Mouse (Mus musculus) small intestine, adult 2 months (tissue): ENCODE results near the gene Ccnf.

ENCODE experiments used
- CTCF ChIP-seq: fragments of 200-500 bp; IDR thresholded peaks from 2 replicates; pipeline ENCODE4 v1.5.1; 2012; ENCODE audit warnings: low read depth, mild to moderate bottlenecking, control low read depth, inconsistent platforms, low read length, moderate library complexity, mixed read lengths; ENCODE audit not compliant: insufficient replicate concordance, insufficient read length; ENCODE audit errors: extremely low read depth
- POLR2A ChIP-seq: fragments of 200-500 bp; IDR thresholded peaks from 2 replicates; pipeline ENCODE4 v1.6.1; 2012; ENCODE audit warnings: low read depth, mild to moderate bottlenecking, control low read depth, inconsistent platforms, low read length, moderate library complexity

GRCm38 (mm10) chr17:24227941-24228340 lies 23.3 kb downstream of the Ccnf start:
- TF ChIP-seq CTCF (no peak), POLR2A (no peak)
